Mouse (Mus musculus) lung, adult 2 months (tissue): Measurements from ENCODE around the gene Napsa.

Source experiments
- CTCF ChIP-seq: fragments of 200-500 bp; IDR thresholded peaks from 2 replicates; pipeline ENCODE4 v1.5.1; 2011; ENCODE audit warnings: mild to moderate bottlenecking, low read length, control low read depth; ENCODE audit not compliant: insufficient read depth
- POLR2A ChIP-seq: fragments of 200-500 bp; IDR thresholded peaks from 2 replicates; pipeline ENCODE4 v1.6.1; 2011; ENCODE audit warnings: low read depth, mild to moderate bottlenecking, control low read depth, low read length, borderline replicate concordance; ENCODE audit errors: extremely low read depth

GRCm38 (mm10) chr7:44547041-44547440 is 25.1 kb upstream of the Napsa start:
- no peak for TF ChIP-seq CTCF
- no peak for TF ChIP-seq POLR2A
